Mouse (Mus musculus) forebrain, embryonic 16.5 days (tissue): ENCODE measurements around the gene Cacna1i. TPM values are rescaled to one million over a fixed set of nuclear protein-coding genes. Genes with fewer than 3 reads are reported as not detected.
A peak's percentile ranks its signal among the peaks of the same experiment; 100 is the strongest.

ENCODE experiments used
- ATAC-seq: fragments of 200-750 bp; cut with Nextera tagmentation; 2 replicates; pipeline ENCODE4 v1.8.0; 2017; ENCODE audit warnings: mild to moderate bottlenecking, moderate library complexity
- H3K27ac ChIP-seq: fragments of 300-500 bp; sonication (generic); 2 replicates; pipeline ENCODE4 v1.5.1; 2014; ENCODE audit warnings: low read length, control low read depth
- H3K27me3 ChIP-seq: fragments of 300-500 bp; sonication (generic); replicated peaks from 2 replicates; pipeline ENCODE4 v1.6.1; 2014; ENCODE audit warnings: low read length; ENCODE audit not compliant: control insufficient read depth, insufficient read depth
- H3K36me3 ChIP-seq: fragments of 300-500 bp; sonication (generic); 2 replicates; pipeline ENCODE4 v1.6.1; 2014; ENCODE audit not compliant: control insufficient read depth, insufficient read depth
- H3K4me1 ChIP-seq: fragments of 300-500 bp; sonication (generic); replicated peaks from 2 replicates; pipeline ENCODE4 v1.6.1; 2014; ENCODE audit warnings: low read length; ENCODE audit not compliant: control insufficient read depth, insufficient read depth
- H3K4me2 ChIP-seq: fragments of 300-500 bp; sonication (generic); 2 replicates; pipeline ENCODE4 v1.6.1; 2014; ENCODE audit warnings: mild to moderate bottlenecking, low read length, control low read depth
- H3K4me3 ChIP-seq: fragments of 300-500 bp; sonication (generic); replicated peaks from 2 replicates; pipeline ENCODE4 v1.5.1; 2014; ENCODE audit warnings: mild to moderate bottlenecking, low read length, control low read depth
- H3K9ac ChIP-seq: fragments of 300-500 bp; sonication (generic); replicated peaks from 2 replicates; pipeline ENCODE4 v1.6.1; 2014; ENCODE audit warnings: low read depth, low read length, control low read depth
- H3K9me3 ChIP-seq: fragments of 300-500 bp; sonication (generic); 2 replicates; pipeline ENCODE4 v1.6.1; 2016; ENCODE audit warnings: low read length; ENCODE audit not compliant: control insufficient read depth
- WGBS: fragments of 180-500 bp; shearing (Covaris S2); extraction: QIAGEN DNeasy Blood & Tissue Kit; methylation state at CpG from one replicate; pipeline ENCODE4 v1.1.7; 2014; 5-methylcytosine and 5-hydroxymethylcytosine counted together
- polyA plus RNA-seq: library from polyadenylated mRNA; unstranded; fragments of >200 nt; fragmentation: Nextera tagmentation; extraction: Ambion mirVana; gene quantifications from 2 replicates; pipeline ENCODE4 v1.2.1, GENCODE M21; 2015

Cacna1i gene
- polyA plus RNA-seq, 1 experiment from 2014 or later, result 0.60 TPM

DNA sequence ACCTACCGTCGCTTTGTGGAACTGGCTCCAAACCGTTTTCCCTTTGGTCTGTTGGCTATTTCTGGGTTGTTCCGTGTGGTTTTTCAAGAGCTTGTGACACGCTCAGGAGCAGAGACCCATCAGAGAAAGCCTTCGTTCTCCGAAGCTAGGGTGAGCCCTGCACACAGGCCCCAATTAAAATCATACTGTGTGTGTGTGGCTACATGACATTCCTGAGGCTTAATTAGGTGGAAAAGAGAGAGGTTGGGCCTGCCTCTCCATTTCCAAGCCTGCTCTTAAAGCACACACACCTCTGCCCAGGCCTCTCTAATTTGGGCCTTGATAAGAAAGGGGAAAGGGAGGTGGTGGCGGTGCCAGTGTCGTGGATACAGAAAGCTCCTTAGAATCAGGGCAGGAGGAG, 151.4 kb downstream of the Cacna1i start:
- Histone ChIP-seq H3K27ac (no peak overlapping the region), H3K36me3 (no peaks in the 10 kb centered on the region), H3K9me3 (no peaks in the 10 kb centered on the region), H3K9ac (no peak overlapping the region), H3K4me2 (no peak overlapping the region), H3K4me3 (no peak overlapping the region), H3K4me1 (peaks cover 11% of the 10 kb centered on the region), H3K27me3 (no peaks in the 10 kb centered on the region)
- 0 out of 2 replicates have a peak, but pooled peaks have one; percentile 33 for ATAC-seq
- WGBS, result 19% methylated on average over 9 of the region's 9 CpGs

DNA sequence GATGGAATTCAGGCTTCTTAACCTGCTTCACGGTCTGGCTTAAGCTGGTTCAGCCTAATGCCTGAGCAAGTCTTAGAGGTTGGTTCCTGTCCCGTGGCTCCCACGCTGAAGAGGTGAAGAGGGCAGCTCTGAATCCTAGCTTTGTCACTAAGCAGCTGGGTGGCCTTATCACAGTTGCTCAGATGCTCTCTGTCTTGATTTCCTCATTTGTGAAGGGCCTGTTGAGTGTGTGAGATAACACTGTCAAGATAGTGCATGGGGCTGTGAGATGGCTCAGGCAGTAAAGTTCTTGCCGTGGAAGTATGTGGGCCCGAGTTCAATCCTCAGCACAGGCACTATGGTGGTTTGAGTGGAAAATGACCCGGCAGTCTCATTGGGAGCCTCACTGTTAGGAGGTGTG, 153.2 kb downstream of the Cacna1i start:
- ATAC-seq, result no peak
- no peak overlapping the region for H3K4me3 ChIP-seq

DNA sequence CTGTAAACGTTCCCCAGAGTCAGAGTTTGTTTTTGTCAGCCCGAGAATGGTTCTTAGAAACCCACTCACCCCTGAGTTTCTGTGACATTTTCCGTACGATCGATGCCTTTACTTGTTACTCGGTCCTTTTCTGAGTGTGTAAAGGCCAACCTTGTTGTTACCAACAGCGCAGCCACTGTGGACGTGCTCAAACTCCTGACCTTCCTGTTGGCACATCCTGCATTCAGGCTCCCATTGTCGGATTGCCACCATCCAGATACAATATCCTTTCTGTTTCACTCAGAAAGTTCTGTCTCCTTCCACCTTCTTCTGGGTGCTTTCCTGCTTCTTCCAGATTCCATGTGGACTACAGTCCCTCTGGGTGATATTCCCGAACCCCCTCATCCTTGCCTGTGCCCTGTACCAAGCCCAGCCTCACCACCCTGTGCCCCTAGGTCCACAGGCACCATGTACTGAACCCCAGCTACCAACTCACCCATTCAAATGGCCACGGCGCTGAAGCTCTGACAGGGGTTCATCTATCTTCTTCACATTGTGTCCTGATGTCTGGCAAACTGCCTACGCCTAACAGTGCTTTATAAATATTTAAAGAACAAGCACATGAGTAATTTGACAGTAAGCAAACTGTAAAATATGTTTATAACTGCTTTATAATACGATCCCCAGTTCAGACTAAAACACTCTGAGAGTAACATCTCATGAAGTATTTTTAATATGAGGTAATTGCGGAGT, 159.1 kb downstream of the Cacna1i start:
- Histone ChIP-seq H3K27ac (no peak overlapping the region), H3K4me2 (no peak overlapping the region), H3K9ac (no peak overlapping the region), H3K36me3 (no peaks in the 10 kb centered on the region), H3K4me3 (no peak overlapping the region), H3K9me3 (peaks cover 3% of the 10 kb centered on the region; the same call in 1 of the 2 replicates), H3K4me1 (no peaks in the 10 kb centered on the region), H3K27me3 (no peaks in the 10 kb centered on the region)
- ATAC-seq, result no peak
- 84% methylated on average over 15 of the region's 15 CpGs for WGBS

More for the DNA sequence above, 153.2 kb downstream of the Cacna1i start:
- no peaks in the 10 kb centered on the region for H3K27me3 ChIP-seq
- 91% methylated on average over 6 of the region's 6 CpGs for WGBS
- no peaks in the 10 kb centered on the region for H3K36me3 ChIP-seq
- no peak overlapping the region for H3K9ac ChIP-seq
- H3K9me3 ChIP-seq, result no peaks in the 10 kb centered on the region
- no peak overlapping the region for H3K4me2 ChIP-seq
- peaks cover 11% of the 10 kb centered on the region for H3K4me1 ChIP-seq
- H3K27ac ChIP-seq, result no peak overlapping the region

Other genes starting within 250 kb of the Cacna1i start
- 49.5 and 58.4 TPM in 2 replicates for gene Syngr1, start 195.9 kb upstream of the Cacna1i start, polyA plus RNA-seq
- 605 and 629 TPM in 2 replicates for gene Rpl3, start 195.4 kb upstream of the Cacna1i start, polyA plus RNA-seq
- gene Tab1, start 154.1 kb upstream of the Cacna1i start, polyA plus RNA-seq, result 40.7 and 43.8 TPM in 2 replicates
- gene Mgat3, start 113.5 kb upstream of the Cacna1i start, polyA plus RNA-seq, result 10.8 and 11.0 TPM in 2 replicates
- gene Mief1, start 53.2 kb upstream of the Cacna1i start, polyA plus RNA-seq, result 42.7 and 42.9 TPM in 2 replicates
- 4.1 TPM in 1 of 2 replicates, not detected in the other for gene AC140267.1, start 51.4 kb upstream of the Cacna1i start, polyA plus RNA-seq
- 122 and 139 TPM in 2 replicates for gene Atf4, start 32.1 kb upstream of the Cacna1i start, polyA plus RNA-seq
- gene Rps19bp1, start 22.9 kb upstream of the Cacna1i start, polyA plus RNA-seq, result 60.6 and 65.5 TPM in 2 replicates